Mouse (Mus musculus): ENCODE data around the gene Nrp1.

DNA sequence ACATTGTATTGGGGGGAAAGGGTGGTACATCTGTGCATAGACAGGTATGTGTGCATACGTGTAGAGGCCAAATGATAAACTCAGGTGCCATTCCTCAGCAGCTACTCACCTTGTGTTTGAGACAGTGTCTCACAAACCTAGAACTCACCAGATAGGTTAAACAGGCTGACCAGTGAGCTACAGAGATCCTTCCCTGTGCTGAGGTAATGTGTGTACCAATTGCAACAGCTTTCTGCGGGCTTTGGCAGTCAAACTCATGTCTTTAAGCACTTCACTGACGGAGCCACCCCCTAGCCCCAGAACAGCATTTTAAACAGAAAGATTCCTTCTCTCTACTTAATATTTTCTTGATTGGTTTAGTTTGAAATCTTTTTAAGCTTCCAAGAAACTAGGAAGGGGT lies 88.2 kb downstream of the Nrp1 start:
- TF ChIP-seq EP300 (IDR thresholded peaks at IDR 0.05; ENCODE audit: low read depth) (no peak), CTCF (IDR thresholded peaks at IDR 0.05; ENCODE audit: low read depth) (no peak)

Measured in liver, postnatal 0 days (tissue).